Mouse (Mus musculus): ENCODE measurements at regions not wholly inside any gene's neighbourhood (a gene's known extent, or its start where the extent isn't known, plus 50 kb on each side); places are given as distances from the start of the nearest gene placed in this dataset.

- TF ChIP-seq USF1 (IDR thresholded peaks at IDR 0.05; ENCODE audit: low read depth) (no peak), POLR2AphosphoS2 (IDR thresholded peaks at IDR 0.05; ENCODE audit: insufficient read length, low read depth) (no peak), MYOG (IDR thresholded peaks at IDR 0.05; ENCODE audit: control insufficient read depth in 1 of 3, insufficient read depth in 1 of 3, insufficient read length in 2 of 3, low read depth in 2 of 3) (no peak), REST (IDR thresholded peaks at IDR 0.05; ENCODE audit: insufficient read depth, insufficient read length) (no peak)
Measured at GRCm38 (mm10) chr10:37192661-37193060, 53.9 kb upstream of the Marcks start.

Measured in myocyte (in vitro differentiated cells).